Mouse (Mus musculus) brain, embryonic 18.5 days (tissue): ENCODE data around the gene Olfr1564.
"Not testable (repeated sequence)": the region's sequence is repeated elsewhere in the genome, so short reads cannot be mapped to it uniquely, and the experiment has no call there.

Experiments
- DNase-seq: peaks from one replicate; pipeline ENCODE4 v3.0.0-alpha.2; 2012; ENCODE audit warnings: low read depth, low spot score

Gene Olfr1564

GRCm38 (mm10) chr17:33221590-33221989, at the start of gene Olfr1564:
Gene Olfr1564, minus strand, starts transcription at chr17:33221690.
- no peak for DNase-seq

- DNase-seq = no peak
Measured at GRCm38 (mm10) chr17:33268907-33269306, 47.4 kb upstream of the Olfr1564 start.

GRCm38 (mm10) chr17:33264376-33264775, 42.9 kb upstream of the Olfr1564 start, which contains the start of gene Olfr63:
Gene Olfr63, plus strand, starts transcription at chr17:33264676.
- DNase-seq = no peak

- not testable (repeated sequence) for DNase-seq
Measured at GRCm38 (mm10) chr17:33255319-33255657, 33.8 kb upstream of the Olfr1564 start.

- not testable (repeated sequence) for DNase-seq
Measured at GRCm38 (mm10) chr17:33254530-33255318, 33.2 kb upstream of the Olfr1564 start, which contains the start of gene Zfp955a. Gene Zfp955a, minus strand, starts transcription at chr17:33255145.

GRCm38 (mm10) chr17:33236646-33237045, 15.2 kb upstream of the Olfr1564 start:
- DNase-seq = not testable (repeated sequence)

- DNase-seq = not testable (repeated sequence)
Measured at GRCm38 (mm10) chr17:33191002-33191401, 30.5 kb downstream of the Olfr1564 start, which contains the start of gene Olfr239. Gene Olfr239, plus strand, starts transcription at chr17:33191302.

GRCm38 (mm10) chr17:33168147-33168546, 53.3 kb downstream of the Olfr1564 start, which contains the start of gene Olfr55:
Gene Olfr55, plus strand, starts transcription at chr17:33168447.
- not testable (repeated sequence) for DNase-seq
